Mouse (Mus musculus): ENCODE measurements around the gene Ptbp3. TPM values are rescaled to one million over a fixed set of nuclear protein-coding genes. Genes with fewer than 3 reads are reported as not detected.

The Ptbp3 gene
- polyA plus RNA-seq, 1 experiment from 2014 or later = 20.1 TPM

GRCm38 (mm10) chr4:59531172-59531571 is 18.0 kb downstream of the Ptbp3 start:
- WGBS = 55% methylated on average over 1 of the region's 1 CpGs
- H3K4me2 ChIP-seq = no peak overlapping the region

DNA sequence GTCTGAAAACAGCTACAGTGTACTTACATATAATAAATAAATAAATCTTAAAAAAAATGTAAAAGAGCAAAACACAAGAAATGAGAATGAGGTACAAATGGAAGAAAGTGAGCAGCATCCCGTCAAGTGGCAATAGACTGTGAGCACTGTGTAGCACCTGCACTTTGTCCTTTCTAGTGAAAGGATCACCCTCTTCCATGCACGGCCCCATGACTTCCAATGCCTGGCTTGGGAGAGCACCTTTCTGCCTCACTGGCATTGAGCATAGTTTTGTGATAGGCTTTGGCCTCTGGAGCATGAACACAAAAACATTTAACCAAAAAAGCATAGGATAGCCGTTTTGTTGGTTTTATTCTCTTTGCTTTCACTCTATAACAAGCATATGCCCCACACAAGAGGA is 21.7 kb downstream of the Ptbp3 start:
- 92% methylated on average over 3 of the region's 3 CpGs for WGBS
- H3K4me3 ChIP-seq = no peak overlapping the region
- no peak overlapping the region for H3K4me2 ChIP-seq
- ATAC-seq (ENCODE audit: low FRiP score, low read depth) = no peak
- no peaks in the 10 kb centered on the region for H3K27me3 ChIP-seq
- no peak overlapping the region for H3K9ac ChIP-seq
- no peaks in the 10 kb centered on the region for H3K4me1 ChIP-seq (replicated peaks)
- no peaks in the 10 kb centered on the region for H3K36me3 ChIP-seq
- no peaks in the 10 kb centered on the region for H3K9me3 ChIP-seq
- no peak overlapping the region for H3K27ac ChIP-seq (replicated peaks)

More at GRCm38 (mm10) chr4:59531172-59531571, 18.0 kb downstream of the Ptbp3 start:
- Histone ChIP-seq H3K27me3 (no peaks in the 10 kb centered on the region), H3K4me1 (replicated peaks) (no peaks in the 10 kb centered on the region), H3K9me3 (no peaks in the 10 kb centered on the region), H3K27ac (replicated peaks) (no peak overlapping the region), H3K9ac (no peak overlapping the region), H3K36me3 (no peaks in the 10 kb centered on the region), H3K4me3 (no peak overlapping the region)
- ATAC-seq (ENCODE audit: low FRiP score, low read depth) = no peak

DNA sequence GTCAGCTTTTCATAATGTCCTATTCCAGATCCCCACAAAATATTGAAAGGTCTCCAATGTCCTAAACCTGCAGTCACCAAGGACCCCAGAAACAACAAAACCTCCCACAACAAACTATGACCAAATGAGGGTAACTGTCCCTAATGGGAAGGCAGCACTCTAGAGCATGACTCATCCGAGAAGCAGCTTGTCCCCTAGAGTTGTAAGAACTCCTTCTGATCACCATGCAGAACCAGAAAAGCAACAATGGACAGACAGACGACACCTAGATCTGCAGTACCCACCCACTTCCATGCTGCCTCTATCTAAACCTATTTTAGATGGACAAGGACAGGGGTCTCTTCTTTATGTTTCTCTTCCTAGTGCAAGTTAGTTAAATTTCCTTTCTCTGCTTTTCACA is 22.4 kb downstream of the Ptbp3 start:
- ATAC-seq (ENCODE audit: low FRiP score, low read depth) = no peak
- Histone ChIP-seq H3K27me3 (no peaks in the 10 kb centered on the region), H3K27ac (replicated peaks) (no peak overlapping the region), H3K4me3 (no peak overlapping the region), H3K4me1 (replicated peaks) (no peaks in the 10 kb centered on the region), H3K9ac (no peak overlapping the region), H3K36me3 (no peaks in the 10 kb centered on the region), H3K9me3 (no peaks in the 10 kb centered on the region), H3K4me2 (no peak overlapping the region)
- WGBS = 66% methylated on average over 2 of the region's 2 CpGs

- H3K27me3 ChIP-seq = no peaks in the 10 kb centered on the region
- H3K4me1 ChIP-seq (replicated peaks) = no peaks in the 10 kb centered on the region
- H3K36me3 ChIP-seq = no peaks in the 10 kb centered on the region
- H3K9me3 ChIP-seq = no peaks in the 10 kb centered on the region
- no peak for ATAC-seq (ENCODE audit: low FRiP score, low read depth)
- WGBS = 85% methylated on average over 3 of the region's 3 CpGs
- no peak overlapping the region for H3K9ac ChIP-seq
- H3K4me2 ChIP-seq = no peak overlapping the region
- H3K4me3 ChIP-seq = no peak overlapping the region
- H3K27ac ChIP-seq (replicated peaks) = no peak overlapping the region
Measured at GRCm38 (mm10) chr4:59524875-59525274, 24.3 kb downstream of the Ptbp3 start.

DNA sequence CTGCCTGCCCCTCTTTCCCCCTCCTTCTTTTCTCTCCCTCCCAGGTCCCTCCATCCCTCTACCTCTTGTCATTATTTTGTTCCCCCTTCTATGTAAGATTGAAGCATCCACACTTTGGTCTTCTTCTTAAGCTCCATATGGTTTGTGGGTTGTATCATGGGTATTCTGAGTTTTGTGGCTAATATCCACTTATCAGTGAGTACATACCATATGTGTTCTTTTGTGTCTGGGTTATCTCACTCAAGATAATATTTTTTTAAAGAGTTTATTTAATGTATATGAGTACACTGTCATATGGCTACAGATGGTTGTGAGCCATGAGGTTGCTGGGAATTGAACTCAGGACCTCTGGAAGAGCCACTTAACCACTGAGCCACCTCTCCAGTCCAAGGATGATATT is 38.8 kb downstream of the Ptbp3 start:
- H3K36me3 ChIP-seq = peaks cover 21% of the 10 kb centered on the region
- 0 out of 2 replicates have a peak, but pooled peaks cover 3% of the 10 kb centered on the region for H3K4me1 ChIP-seq (replicated peaks)
- no peak overlapping the region for H3K27ac ChIP-seq (replicated peaks)
- ATAC-seq (ENCODE audit: low FRiP score, low read depth) = no peak
- no peaks in the 10 kb centered on the region for H3K9me3 ChIP-seq
- no peak overlapping the region for H3K4me2 ChIP-seq
- H3K9ac ChIP-seq = no peak overlapping the region
- no peaks in the 10 kb centered on the region for H3K27me3 ChIP-seq
- H3K4me3 ChIP-seq = no peak overlapping the region

DNA sequence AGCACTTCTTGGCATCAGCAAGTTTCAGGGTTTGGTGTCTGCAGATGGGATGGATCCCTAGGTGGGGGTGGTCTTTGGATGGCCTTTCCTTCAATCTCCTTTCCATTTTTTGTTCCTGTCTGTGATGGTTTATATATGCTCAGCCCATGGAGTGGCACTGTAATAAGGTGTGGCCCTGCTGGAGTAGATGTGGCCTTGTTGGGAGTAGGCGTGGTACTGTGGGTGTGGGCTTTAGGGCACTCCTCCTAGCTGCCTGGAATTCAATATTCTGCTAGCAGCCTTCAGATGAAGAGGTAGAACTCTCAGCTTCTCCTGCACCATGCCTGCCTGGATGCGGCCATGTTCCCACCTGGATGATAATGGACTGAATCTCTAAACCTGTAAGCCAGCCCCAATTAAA is 39.6 kb downstream of the Ptbp3 start:
- Histone ChIP-seq H3K27me3 (no peaks in the 10 kb centered on the region), H3K9me3 (no peaks in the 10 kb centered on the region), H3K27ac (replicated peaks) (no peak overlapping the region), H3K4me3 (no peak overlapping the region), H3K4me2 (no peak overlapping the region), H3K4me1 (replicated peaks) (0 out of 2 replicates have a peak, but pooled peaks cover 3% of the 10 kb centered on the region), H3K36me3 (peaks cover 21% of the 10 kb centered on the region), H3K9ac (no peak overlapping the region)
- ATAC-seq (ENCODE audit: low FRiP score, low read depth) = no peak
- 95% methylated on average over 2 of the region's 2 CpGs for WGBS

DNA sequence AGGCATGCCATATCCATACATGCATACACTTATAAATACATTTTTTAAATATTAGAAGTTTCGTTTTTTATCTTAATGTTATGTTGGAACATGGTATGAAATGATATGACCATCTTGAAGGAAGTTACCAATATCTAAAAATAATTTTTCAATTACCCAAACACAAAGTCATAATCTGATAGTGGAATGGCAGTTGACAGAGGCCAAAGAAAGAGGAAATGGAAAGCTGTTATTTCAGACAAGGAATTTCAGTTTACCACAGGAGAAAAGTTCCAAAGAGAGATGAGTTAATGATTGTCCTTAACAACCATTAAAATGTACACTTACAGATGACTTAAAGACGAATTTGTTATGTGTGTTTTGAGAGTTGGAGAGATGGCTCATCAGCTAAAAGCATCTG is 41.4 kb downstream of the Ptbp3 start:
- H3K9ac ChIP-seq = no peak overlapping the region
- 0 out of 2 replicates have a peak, but pooled peaks cover 3% of the 10 kb centered on the region for H3K4me1 ChIP-seq (replicated peaks)
- no peak overlapping the region for H3K27ac ChIP-seq (replicated peaks)
- H3K36me3 ChIP-seq = peaks cover 20% of the 10 kb centered on the region
- WGBS = 84% methylated on average over 2 of the region's 2 CpGs
- no peaks in the 10 kb centered on the region for H3K9me3 ChIP-seq
- H3K4me3 ChIP-seq = no peak overlapping the region
- no peak for ATAC-seq (ENCODE audit: low FRiP score, low read depth)
- no peaks in the 10 kb centered on the region for H3K27me3 ChIP-seq
- H3K4me2 ChIP-seq = no peak overlapping the region

DNA sequence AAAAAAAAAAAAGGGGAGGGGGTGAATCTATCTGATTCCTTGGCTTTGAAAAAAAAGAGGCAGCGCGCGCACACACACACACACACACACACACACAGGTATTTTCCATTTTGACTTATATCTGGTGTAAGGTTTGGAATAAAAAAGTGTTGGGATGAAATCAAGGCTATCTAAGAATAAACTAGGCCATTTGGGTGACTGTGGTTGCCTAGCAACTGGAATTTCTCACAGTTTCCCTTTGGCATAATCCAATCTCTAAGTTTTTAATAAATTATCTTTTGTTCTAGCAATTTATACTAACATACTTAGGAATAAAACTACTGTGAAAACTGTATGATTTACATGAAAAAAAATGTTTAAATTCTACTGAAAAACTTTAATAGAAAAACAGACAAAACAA is 42.5 kb downstream of the Ptbp3 start:
- ATAC-seq (ENCODE audit: low FRiP score, low read depth) = no peak
- 0 out of 2 replicates have a peak, but pooled peaks cover 3% of the 10 kb centered on the region for H3K4me1 ChIP-seq (replicated peaks)
- no peaks in the 10 kb centered on the region for H3K9me3 ChIP-seq
- WGBS = 96% methylated on average over 3 of the region's 3 CpGs
- H3K27me3 ChIP-seq = no peaks in the 10 kb centered on the region
- no peak overlapping the region for H3K4me3 ChIP-seq
- H3K9ac ChIP-seq = no peak overlapping the region
- no peak overlapping the region for H3K4me2 ChIP-seq
- peaks cover 13% of the 10 kb centered on the region for H3K36me3 ChIP-seq
- H3K27ac ChIP-seq (replicated peaks) = no peak overlapping the region

DNA sequence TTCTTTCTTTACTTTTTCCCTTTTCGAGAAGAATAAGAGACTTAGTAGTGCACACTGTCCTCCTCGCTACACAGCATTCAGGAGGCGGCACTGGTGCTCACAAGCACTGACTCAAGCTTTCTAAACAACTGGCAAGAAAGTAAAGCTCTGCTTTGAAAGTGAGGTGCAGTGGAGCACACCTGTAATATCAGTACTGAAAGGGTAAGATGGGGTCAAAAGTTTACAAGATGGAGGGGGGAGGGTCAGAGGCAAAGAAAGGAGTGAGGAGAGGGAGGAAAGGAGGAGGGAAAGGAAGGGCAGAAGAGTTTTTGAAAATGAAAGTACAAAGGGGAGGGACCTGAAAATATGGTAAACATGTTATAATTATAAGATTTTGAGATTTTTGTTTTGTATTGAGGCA is 43.7 kb downstream of the Ptbp3 start:
- no peak overlapping the region for H3K4me3 ChIP-seq
- no peak overlapping the region for H3K9ac ChIP-seq
- WGBS = 83% methylated on average over 3 of the region's 3 CpGs
- H3K27ac ChIP-seq (replicated peaks) = no peak overlapping the region
- H3K27me3 ChIP-seq = no peaks in the 10 kb centered on the region
- no peak for ATAC-seq (ENCODE audit: low FRiP score, low read depth)
- 0 out of 2 replicates have a peak, but pooled peaks cover 3% of the 10 kb centered on the region for H3K4me1 ChIP-seq (replicated peaks)
- H3K9me3 ChIP-seq = no peaks in the 10 kb centered on the region
- H3K36me3 ChIP-seq = peaks cover 5% of the 10 kb centered on the region
- H3K4me2 ChIP-seq = no peak overlapping the region

DNA sequence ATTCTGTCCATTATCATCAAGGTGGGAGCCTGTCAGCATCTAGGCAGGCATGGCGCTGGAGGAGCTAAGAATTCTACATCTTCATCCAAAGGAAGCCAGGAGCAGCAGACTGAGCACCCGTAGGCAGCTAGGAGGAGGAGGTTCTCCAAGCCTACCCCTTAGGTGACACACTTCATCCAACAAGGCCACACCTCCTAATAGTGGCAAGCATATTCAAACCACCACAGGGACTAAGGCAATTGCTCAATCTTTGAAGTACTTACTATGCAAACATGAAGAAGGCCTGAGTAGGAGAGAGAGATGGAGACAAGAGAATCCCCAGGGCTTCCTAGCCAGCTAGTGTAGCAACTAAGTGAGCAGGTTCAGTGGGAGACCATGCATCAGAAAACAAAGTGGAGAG is 58.1 kb downstream of the Ptbp3 start:
- Histone ChIP-seq H3K4me3 (no peak overlapping the region), H3K36me3 (peaks cover 20% of the 10 kb centered on the region), H3K4me2 (no peak overlapping the region), H3K27ac (replicated peaks) (no peak overlapping the region), H3K9ac (no peak overlapping the region), H3K9me3 (no peaks in the 10 kb centered on the region), H3K27me3 (no peaks in the 10 kb centered on the region), H3K4me1 (replicated peaks) (no peaks in the 10 kb centered on the region)
- ATAC-seq (ENCODE audit: low FRiP score, low read depth) = no peak
- 94% methylated on average over 2 of the region's 2 CpGs for WGBS

GRCm38 (mm10) chr4:59471306-59471705 is 77.9 kb downstream of the Ptbp3 start:
- no peaks in the 10 kb centered on the region for H3K4me1 ChIP-seq (replicated peaks)
- H3K4me2 ChIP-seq = no peak overlapping the region
- no peak for ATAC-seq (ENCODE audit: low FRiP score, low read depth)
- no peak overlapping the region for H3K27ac ChIP-seq (replicated peaks)
- no peak overlapping the region for H3K9ac ChIP-seq
- no peaks in the 10 kb centered on the region for H3K9me3 ChIP-seq
- no peaks in the 10 kb centered on the region for H3K27me3 ChIP-seq
- H3K4me3 ChIP-seq = no peak overlapping the region
- no peaks in the 10 kb centered on the region for H3K36me3 ChIP-seq

GRCm38 (mm10) chr4:59465449-59465848 is 83.7 kb downstream of the Ptbp3 start:
- Histone ChIP-seq H3K4me2 (no peak overlapping the region), H3K4me3 (no peak overlapping the region), H3K9me3 (no peaks in the 10 kb centered on the region), H3K27me3 (no peaks in the 10 kb centered on the region), H3K9ac (no peak overlapping the region), H3K4me1 (replicated peaks) (no peaks in the 10 kb centered on the region), H3K36me3 (no peaks in the 10 kb centered on the region), H3K27ac (replicated peaks) (no peak overlapping the region)
- 86% methylated on average over 2 of the region's 2 CpGs for WGBS
- ATAC-seq (ENCODE audit: low FRiP score, low read depth) = no peak

DNA sequence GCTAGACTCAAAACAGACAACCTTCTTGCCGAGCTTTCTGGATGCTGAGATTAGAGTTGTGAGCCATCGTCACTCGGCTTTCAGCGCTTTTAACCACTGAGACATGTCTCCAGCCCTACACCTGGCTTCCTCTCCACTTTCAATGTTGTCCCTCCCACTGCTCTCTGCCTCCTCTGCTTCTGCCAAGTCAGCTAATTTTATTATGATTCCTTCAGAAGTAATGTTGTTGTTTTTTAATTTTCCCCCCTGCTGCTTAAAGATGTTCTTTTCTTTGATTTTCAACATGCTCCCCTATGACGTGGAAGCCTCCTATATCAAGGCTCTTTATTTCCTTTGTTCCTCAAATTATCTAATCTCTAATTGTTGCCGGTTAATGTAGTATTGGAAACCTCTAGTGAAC is 84.5 kb downstream of the Ptbp3 start:
- WGBS = 88% methylated on average over 6 of the region's 6 CpGs
- H3K4me2 ChIP-seq = no peak overlapping the region
- H3K9me3 ChIP-seq = no peaks in the 10 kb centered on the region
- H3K4me3 ChIP-seq = no peak overlapping the region
- no peak overlapping the region for H3K9ac ChIP-seq
- H3K36me3 ChIP-seq = no peaks in the 10 kb centered on the region
- no peak overlapping the region for H3K27ac ChIP-seq (replicated peaks)
- H3K4me1 ChIP-seq (replicated peaks) = no peaks in the 10 kb centered on the region
- no peak for ATAC-seq (ENCODE audit: low FRiP score, low read depth)
- no peaks in the 10 kb centered on the region for H3K27me3 ChIP-seq

Data from hindbrain, embryonic 15.5 days (tissue).